Mouse (Mus musculus): ENCODE results near the gene Klri1. TPM values are rescaled to one million over a fixed set of nuclear protein-coding genes. Genes with fewer than 3 reads are reported as not detected.
"Not testable (repeated sequence)": the region's sequence is repeated elsewhere in the genome, so short reads cannot be mapped to it uniquely, and the experiment has no call there.

Gene Klri1
- polyA plus RNA-seq, 1 experiment: not detected

DNA sequence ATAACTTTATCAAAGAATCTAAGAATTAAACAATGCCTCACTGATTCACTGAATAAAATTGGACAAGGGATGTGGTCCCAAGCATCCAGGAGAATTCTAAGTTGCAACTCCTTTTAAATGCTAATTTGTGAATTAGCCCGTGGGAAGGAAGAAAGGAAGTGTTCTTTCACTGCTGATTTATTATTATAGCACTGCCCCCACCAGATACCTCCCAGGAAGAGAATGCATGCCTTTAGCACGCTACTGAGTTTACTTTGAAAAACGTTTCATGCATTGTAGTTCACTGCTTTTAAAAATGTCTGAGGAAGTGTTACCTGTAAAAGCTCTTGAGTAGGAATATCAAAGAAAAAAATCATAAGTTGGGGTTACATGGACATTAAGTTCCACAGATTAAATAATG lies 3.6 kb upstream of the Klri1 start:
- no peak for DNase-seq
- no peaks in the 10 kb centered on the region for H3K4me1 ChIP-seq (ENCODE audit: control insufficient read depth, insufficient read depth, low read length)
- WGBS: 8% methylated on average over 3 of the region's 3 CpGs
- no peak for TF ChIP-seq CTCF (IDR thresholded peaks at IDR 0.05; ENCODE audit: borderline replicate concordance, insufficient read depth, low read depth, low read length)
- no peak for TF ChIP-seq POLR2A (IDR thresholded peaks at IDR 0.05; ENCODE audit: borderline replicate concordance, insufficient read depth, low read length)
- no peak overlapping the region for H3K27ac ChIP-seq (ENCODE audit: insufficient read depth, low read length)
- H3K4me3 ChIP-seq (replicated peaks; ENCODE audit: insufficient read depth, low read depth, low read length): no peak overlapping the region
- no peaks in the 10 kb centered on the region for H3K27me3 ChIP-seq (ENCODE audit: control insufficient read depth, insufficient read depth, low read length)

DNA sequence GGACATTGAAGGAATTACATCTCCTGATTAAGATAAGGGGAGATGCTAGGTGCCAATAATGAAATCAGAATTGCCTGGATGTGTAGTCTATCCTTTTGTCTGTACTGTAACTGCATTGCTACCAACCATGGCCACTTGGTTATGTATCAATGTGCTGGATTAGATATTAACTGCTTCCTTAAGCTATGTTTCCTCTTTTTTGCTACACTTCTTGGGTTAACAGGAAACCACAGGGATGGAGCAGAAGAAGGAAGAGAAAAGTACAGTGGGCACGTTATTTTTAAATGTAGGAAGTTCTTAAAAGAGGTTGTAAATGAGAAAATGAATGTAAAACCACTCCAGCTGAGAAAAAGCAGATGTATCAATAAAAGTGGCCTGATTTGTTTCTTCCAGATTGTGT lies 3.4 kb downstream of the Klri1 start:
- TF ChIP-seq POLR2A (IDR thresholded peaks at IDR 0.05; ENCODE audit: borderline replicate concordance, insufficient read depth, low read length): no peak
- TF ChIP-seq CTCF (IDR thresholded peaks at IDR 0.05; ENCODE audit: borderline replicate concordance, insufficient read depth, low read depth, low read length): no peak
- Histone ChIP-seq H3K27me3 (ENCODE audit: control insufficient read depth, insufficient read depth, low read length) (no peaks in the 10 kb centered on the region), H3K27ac (ENCODE audit: insufficient read depth, low read length) (no peak overlapping the region), H3K4me3 (replicated peaks; ENCODE audit: insufficient read depth, low read depth, low read length) (no peak overlapping the region), H3K4me1 (ENCODE audit: control insufficient read depth, insufficient read depth, low read length) (no peaks in the 10 kb centered on the region)
- DNase-seq: no peak
- 23% methylated on average over 1 of the region's 1 CpGs for WGBS

DNA sequence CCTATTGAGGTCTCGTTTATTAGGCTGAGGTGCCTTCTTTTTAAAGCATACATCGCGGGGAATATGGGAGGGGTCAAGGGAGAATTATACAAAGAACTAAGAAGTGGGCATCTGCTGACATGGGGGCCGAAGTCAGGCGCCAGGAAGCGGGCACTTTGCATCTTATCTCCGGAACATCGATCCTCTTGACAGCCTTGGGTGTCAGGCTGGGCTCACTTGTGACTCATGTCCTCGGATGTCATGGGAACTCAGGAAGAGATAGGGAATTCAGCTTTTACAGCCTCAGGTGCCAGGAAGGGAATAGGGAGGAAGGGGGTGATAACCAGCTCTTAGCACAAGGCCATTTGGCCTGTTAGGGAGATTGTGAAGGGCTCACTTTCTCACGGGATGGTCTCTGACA lies 25.5 kb downstream of the Klri1 start:
- not testable (repeated sequence) for H3K4me3 ChIP-seq (replicated peaks; ENCODE audit: insufficient read depth, low read depth, low read length); DNase-seq; H3K27ac ChIP-seq (ENCODE audit: insufficient read depth, low read length); H3K27me3 ChIP-seq (ENCODE audit: control insufficient read depth, insufficient read depth, low read length); H3K4me1 ChIP-seq (ENCODE audit: control insufficient read depth, insufficient read depth, low read length)
- WGBS: 83% methylated on average over 10 of the region's 10 CpGs

DNA sequence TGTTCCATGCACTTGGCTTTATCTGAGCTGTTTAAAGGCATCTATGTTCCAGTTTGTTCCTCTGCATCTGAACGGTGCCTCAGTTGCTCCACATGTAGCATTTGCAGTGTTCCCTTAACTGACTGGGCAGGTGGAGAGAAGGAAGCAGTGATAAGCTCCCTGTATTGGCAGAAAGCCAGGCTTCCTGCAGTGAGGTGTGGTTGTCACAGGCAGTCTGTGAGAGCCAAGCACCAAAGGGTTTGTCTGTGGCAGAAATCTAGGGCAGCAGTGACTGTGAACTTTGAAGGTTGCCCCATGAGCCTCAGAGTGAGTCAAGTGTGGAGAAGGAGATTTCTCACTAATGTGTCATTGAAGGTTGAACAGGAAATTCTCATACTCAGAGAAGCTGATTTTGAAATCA lies 36.6 kb downstream of the Klri1 start:
- TF ChIP-seq POLR2A (IDR thresholded peaks at IDR 0.05; ENCODE audit: borderline replicate concordance, insufficient read depth, low read length): no peak
- TF ChIP-seq CTCF (IDR thresholded peaks at IDR 0.05; ENCODE audit: borderline replicate concordance, insufficient read depth, low read depth, low read length): no peak
- DNase-seq: no peak
- 63% methylated on average over 1 of the region's 1 CpGs for WGBS

DNA sequence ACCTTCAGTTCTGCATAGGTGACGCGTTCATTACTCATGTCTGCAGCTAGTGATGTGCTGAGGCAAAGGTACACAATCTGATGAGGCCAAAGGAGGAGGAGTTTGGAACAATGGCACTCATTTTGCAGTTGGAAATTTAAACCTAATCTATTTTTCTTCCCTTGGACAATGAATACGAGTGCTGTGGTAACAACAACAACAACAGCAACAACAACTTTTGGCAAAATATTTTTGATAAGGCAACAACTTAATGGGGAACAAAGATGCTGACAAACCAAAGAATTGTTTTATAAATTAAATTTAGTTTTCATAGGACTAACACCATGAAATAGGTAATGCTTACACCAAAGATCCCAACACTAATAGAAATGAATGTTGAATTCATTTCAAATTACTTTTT lies 38.1 kb downstream of the Klri1 start, which contains the start of gene Klrc1:
Gene Klrc1, minus strand, starts transcription at position 101 of the 400 bp plus-strand sequence.
- Histone ChIP-seq H3K27ac (ENCODE audit: insufficient read depth, low read length) (no peak within 1 kb of the TSS), H3K4me3 (replicated peaks; ENCODE audit: insufficient read depth, low read depth, low read length) (no peak within 1 kb of the TSS), H3K27me3 (ENCODE audit: control insufficient read depth, insufficient read depth, low read length) (no peaks in the 10 kb centered on the region), H3K4me1 (ENCODE audit: control insufficient read depth, insufficient read depth, low read length) (no peaks in the 10 kb centered on the region)
- 77% methylated on average over 3 of the region's 3 CpGs for WGBS
- no peak for DNase-seq
- TF ChIP-seq POLR2A (IDR thresholded peaks at IDR 0.05; ENCODE audit: borderline replicate concordance, insufficient read depth, low read length): no peak
- no peak for TF ChIP-seq CTCF (IDR thresholded peaks at IDR 0.05; ENCODE audit: borderline replicate concordance, insufficient read depth, low read depth, low read length)

More for the DNA sequence above, 36.6 kb downstream of the Klri1 start:
- H3K4me1 ChIP-seq (ENCODE audit: control insufficient read depth, insufficient read depth, low read length): no peaks in the 10 kb centered on the region
- H3K4me3 ChIP-seq (replicated peaks; ENCODE audit: insufficient read depth, low read depth, low read length): no peak overlapping the region
- no peak overlapping the region for H3K27ac ChIP-seq (ENCODE audit: insufficient read depth, low read length)
- no peaks in the 10 kb centered on the region for H3K27me3 ChIP-seq (ENCODE audit: control insufficient read depth, insufficient read depth, low read length)

DNA sequence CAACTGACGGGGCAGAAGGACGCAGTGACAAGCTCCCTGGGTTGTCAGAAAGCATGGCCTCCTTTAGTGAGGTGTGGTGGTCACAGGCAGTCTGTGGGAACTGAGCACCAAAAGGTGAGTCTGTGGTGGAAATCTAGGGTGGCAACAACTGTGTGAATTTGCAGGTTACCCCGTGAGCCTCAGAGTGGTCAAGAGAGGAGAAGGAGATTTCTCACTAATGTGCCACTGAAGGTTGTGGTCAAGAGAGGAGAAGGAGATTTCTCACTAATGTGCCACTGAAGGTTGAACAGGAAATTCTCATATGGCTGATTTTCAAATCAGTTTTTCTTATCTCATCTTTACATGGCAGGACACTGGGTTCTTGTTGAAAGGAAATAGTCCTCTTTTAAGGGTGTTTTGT lies 55.6 kb downstream of the Klri1 start:
- H3K4me3 ChIP-seq (replicated peaks; ENCODE audit: insufficient read depth, low read depth, low read length); H3K27me3 ChIP-seq (ENCODE audit: control insufficient read depth, insufficient read depth, low read length); H3K27ac ChIP-seq (ENCODE audit: insufficient read depth, low read length); DNase-seq; H3K4me1 ChIP-seq (ENCODE audit: control insufficient read depth, insufficient read depth, low read length): not testable (repeated sequence)
- 67% methylated on average over 1 of the region's 3 CpGs for WGBS

DNA sequence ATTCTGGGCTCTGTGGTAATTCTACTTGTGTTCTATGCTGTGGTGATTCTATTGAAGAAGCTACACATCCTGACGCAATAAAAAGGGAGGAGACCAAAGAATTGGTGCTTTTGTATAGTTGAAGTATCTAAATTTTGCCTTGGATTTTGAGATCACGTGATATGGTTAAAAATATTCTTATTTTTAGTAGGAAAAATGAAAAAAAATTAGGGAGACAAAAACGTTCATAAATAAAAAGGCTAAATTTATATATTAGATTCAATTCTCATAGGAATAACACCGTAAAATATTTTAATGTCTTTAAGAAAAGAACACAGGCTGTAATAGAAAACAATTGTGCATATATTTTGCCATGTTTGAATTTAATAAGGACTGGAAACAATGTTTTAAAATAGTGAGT lies 56.3 kb downstream of the Klri1 start, which contains the start of gene Klrc2:
Gene Klrc2, minus strand, starts transcription at position 101 of the 400 bp plus-strand sequence.
- not testable (repeated sequence) for H3K4me3 ChIP-seq (replicated peaks; ENCODE audit: insufficient read depth, low read depth, low read length); H3K27me3 ChIP-seq (ENCODE audit: control insufficient read depth, insufficient read depth, low read length); H3K27ac ChIP-seq (ENCODE audit: insufficient read depth, low read length); DNase-seq; H3K4me1 ChIP-seq (ENCODE audit: control insufficient read depth, insufficient read depth, low read length)
- WGBS: 65% methylated on average over 4 of the region's 4 CpGs

Other genes with a start within 250 kb of the Klri1 start
- gene Olr1, start 210.0 kb downstream of the Klri1 start, polyA plus RNA-seq (2012; rRNA removed): not detected in 2 replicates
- not detected in 2 replicates for gene Tmem52b, start 204.6 kb downstream of the Klri1 start, polyA plus RNA-seq (2012; rRNA removed)
- 380 and 434 TPM in 2 replicates for gene Gabarapl1, start 184.0 kb downstream of the Klri1 start, polyA plus RNA-seq (2012; rRNA removed)
- 0.06 TPM in 1 of 2 replicates, not detected in the other for gene Klre1, start 139.2 kb downstream of the Klri1 start, polyA plus RNA-seq (2012; rRNA removed)
- 0.13 TPM in 1 of 2 replicates, not detected in the other for gene Klrd1, start 125.3 kb downstream of the Klri1 start, polyA plus RNA-seq (2012; rRNA removed)
- gene Klrk1, start 93.3 kb downstream of the Klri1 start, polyA plus RNA-seq (2012; rRNA removed): 0.13 TPM in 1 of 2 replicates, not detected in the other
- not detected in 2 replicates for gene Klrc3, start 73.8 kb downstream of the Klri1 start, polyA plus RNA-seq (2012; rRNA removed)
- not detected in 2 replicates for gene Klrc2, start 56.4 kb downstream of the Klri1 start, polyA plus RNA-seq (2012; rRNA removed)
- gene Klrc1, start 38.2 kb downstream of the Klri1 start, polyA plus RNA-seq (2012; rRNA removed): not detected in 2 replicates
- gene Klri2, start 23.4 kb upstream of the Klri1 start, polyA plus RNA-seq (2012; rRNA removed): not detected in 2 replicates
- gene Gm156, start 67.1 kb upstream of the Klri1 start, polyA plus RNA-seq (2012; rRNA removed): not detected in 2 replicates
- gene Gm17631, start 145.5 kb upstream of the Klri1 start, polyA plus RNA-seq (2012; rRNA removed): not detected in 2 replicates
- gene Klra17, start 159.5 kb upstream of the Klri1 start, polyA plus RNA-seq (2012; rRNA removed): not detected in 2 replicates
- not detected in 2 replicates for gene Klra5, start 200.5 kb upstream of the Klri1 start, polyA plus RNA-seq (2012; rRNA removed)

Measured in cerebellum, adult 2 months (tissue).